Mouse (Mus musculus): Measurements from ENCODE around the gene Abcb10.

Abcb10 gene

GRCm38 (mm10) chr8:123980239-123980638 lies 2.7 kb downstream of the Abcb10 start:
- no peak for DNase-seq

- no peak for DNase-seq
Measured at GRCm38 (mm10) chr8:123978926-123979325, 4.0 kb downstream of the Abcb10 start.

- DNase-seq, result peak in 1 of 2 experiments; percentile 19
Measured at GRCm38 (mm10) chr8:123978166-123978838, 4.6 kb downstream of the Abcb10 start.

GRCm38 (mm10) chr8:123977499-123977898 lies 5.4 kb downstream of the Abcb10 start:
- DNase-seq, result no peak

GRCm38 (mm10) chr8:123973495-123973894 lies 9.4 kb downstream of the Abcb10 start:
- peak; percentile 39 to 63 for DNase-seq

GRCm38 (mm10) chr8:123966896-123967295 lies 16.0 kb downstream of the Abcb10 start:
- no peak for DNase-seq

GRCm38 (mm10) chr8:123961371-123961770 lies 21.6 kb downstream of the Abcb10 start:
- DNase-seq, result no peak

GRCm38 (mm10) chr8:123960556-123960955 lies 22.4 kb downstream of the Abcb10 start:
- peak in 1 of 2 experiments; percentile 18 for DNase-seq

- DNase-seq, result peak in 1 of 2 experiments; percentile 36
Measured at GRCm38 (mm10) chr8:123960056-123960455, 22.9 kb downstream of the Abcb10 start.

GRCm38 (mm10) chr8:123959473-123959872 lies 23.4 kb downstream of the Abcb10 start:
- DNase-seq, result peak in 1 of 2 experiments; percentile 29

- peak in 1 of 2 experiments; percentile 40 for DNase-seq
Measured at GRCm38 (mm10) chr8:123958130-123958529, 24.8 kb downstream of the Abcb10 start.

- DNase-seq, result no peak
Measured at GRCm38 (mm10) chr8:123954246-123954645, 28.7 kb downstream of the Abcb10 start.

- no peak for DNase-seq
Measured at GRCm38 (mm10) chr8:123953686-123954085, 29.2 kb downstream of the Abcb10 start.

- peak; percentile 70 to 73 for DNase-seq
Measured at GRCm38 (mm10) chr8:123950077-123950802, 32.7 kb downstream of the Abcb10 start.

GRCm38 (mm10) chr8:123949686-123949986 lies 33.3 kb downstream of the Abcb10 start:
- DNase-seq, result no peak

GRCm38 (mm10) chr8:123948942-123949685 lies 33.8 kb downstream of the Abcb10 start, which contains the start of gene Nup133:
TSS of gene Nup133 (minus strand) at chr8:123949265.
- peak; percentile 100 for DNase-seq

- DNase-seq, result no peak
Measured at GRCm38 (mm10) chr8:123929026-123929425, 53.9 kb downstream of the Abcb10 start.

- no peak for DNase-seq
Measured at GRCm38 (mm10) chr8:123925671-123926070, 57.3 kb downstream of the Abcb10 start.

GRCm38 (mm10) chr8:123924719-123925118 lies 58.2 kb downstream of the Abcb10 start:
- peak; percentile 83 to 86 for DNase-seq

GRCm38 (mm10) chr8:123914635-123915034 lies 68.3 kb downstream of the Abcb10 start:
- no peak for DNase-seq

GRCm38 (mm10) chr8:123912265-123912664 lies 70.7 kb downstream of the Abcb10 start:
- no peak for DNase-seq

- no peak for DNase-seq
Measured at GRCm38 (mm10) chr8:123907604-123908003, 75.3 kb downstream of the Abcb10 start.

- no peak for DNase-seq
Measured at GRCm38 (mm10) chr8:123902653-123903052, 80.3 kb downstream of the Abcb10 start.
